Mouse (Mus musculus): ENCODE measurements around the gene 9630041A04Rik.

9630041A04Rik gene

GRCm38 (mm10) chr9:101861596-101862471 is at the start of gene 9630041A04Rik:
9630041A04Rik (plus strand) TSS chr9:101861841.
- no peak for DNase-seq (ENCODE audit: low read depth in 2 of 2, low spot score in 2 of 2)

GRCm38 (mm10) chr9:101823896-101824295 is 37.7 kb upstream of the 9630041A04Rik start:
- DNase-seq (ENCODE audit: low read depth in 2 of 2, low spot score in 2 of 2): no peak

GRCm38 (mm10) chr9:101825626-101826025 is 36.0 kb upstream of the 9630041A04Rik start:
- DNase-seq (ENCODE audit: low read depth in 2 of 2, low spot score in 2 of 2): no peak

- no peak for DNase-seq (ENCODE audit: low read depth in 2 of 2, low spot score in 2 of 2)
Observed at GRCm38 (mm10) chr9:101833619-101834018, 28.0 kb upstream of the 9630041A04Rik start.

GRCm38 (mm10) chr9:101841101-101841500 is 20.5 kb upstream of the 9630041A04Rik start:
- no peak for DNase-seq (ENCODE audit: low read depth in 2 of 2, low spot score in 2 of 2)

GRCm38 (mm10) chr9:101843893-101844292 is 17.7 kb upstream of the 9630041A04Rik start:
- DNase-seq (ENCODE audit: low read depth in 2 of 2, low spot score in 2 of 2): no peak

GRCm38 (mm10) chr9:101845691-101846090 is 15.9 kb upstream of the 9630041A04Rik start:
- DNase-seq (ENCODE audit: low read depth in 2 of 2, low spot score in 2 of 2): no peak

- no peak for DNase-seq (ENCODE audit: low read depth in 2 of 2, low spot score in 2 of 2)
Observed at GRCm38 (mm10) chr9:101862481-101863065, 932 bp downstream of the 9630041A04Rik start.

GRCm38 (mm10) chr9:101863130-101863529 is 1.5 kb downstream of the 9630041A04Rik start:
- DNase-seq (ENCODE audit: low read depth in 2 of 2, low spot score in 2 of 2): no peak

GRCm38 (mm10) chr9:101868593-101868992 is 7.0 kb downstream of the 9630041A04Rik start:
- DNase-seq (ENCODE audit: low read depth in 2 of 2, low spot score in 2 of 2): no peak

GRCm38 (mm10) chr9:101870034-101870433 is 8.4 kb downstream of the 9630041A04Rik start:
- DNase-seq (ENCODE audit: low read depth in 2 of 2, low spot score in 2 of 2): no peak

GRCm38 (mm10) chr9:101875306-101875705 is 13.7 kb downstream of the 9630041A04Rik start:
- DNase-seq (ENCODE audit: low read depth in 2 of 2, low spot score in 2 of 2): no peak

- DNase-seq (ENCODE audit: low read depth in 2 of 2, low spot score in 2 of 2): no peak
Observed at GRCm38 (mm10) chr9:101877109-101877987, 15.7 kb downstream of the 9630041A04Rik start.

GRCm38 (mm10) chr9:101883295-101883694 is 21.7 kb downstream of the 9630041A04Rik start:
- no peak for DNase-seq (ENCODE audit: low read depth in 2 of 2, low spot score in 2 of 2)

- no peak for DNase-seq (ENCODE audit: low read depth in 2 of 2, low spot score in 2 of 2)
Observed at GRCm38 (mm10) chr9:101897851-101898250, 36.2 kb downstream of the 9630041A04Rik start.

- DNase-seq (ENCODE audit: low read depth in 2 of 2, low spot score in 2 of 2): no peak
Observed at GRCm38 (mm10) chr9:101903406-101903805, 41.8 kb downstream of the 9630041A04Rik start.

- no peak for DNase-seq (ENCODE audit: low read depth in 2 of 2, low spot score in 2 of 2)
Observed at GRCm38 (mm10) chr9:101907747-101908255, 46.2 kb downstream of the 9630041A04Rik start.

GRCm38 (mm10) chr9:101908849-101909248 is 47.2 kb downstream of the 9630041A04Rik start:
- DNase-seq (ENCODE audit: low read depth in 2 of 2, low spot score in 2 of 2): no peak

- no peak for DNase-seq (ENCODE audit: low read depth in 2 of 2, low spot score in 2 of 2)
Observed at GRCm38 (mm10) chr9:101909491-101909890, 47.9 kb downstream of the 9630041A04Rik start.

- DNase-seq (ENCODE audit: low read depth in 2 of 2, low spot score in 2 of 2): no peak
Observed at GRCm38 (mm10) chr9:101911176-101911866, 49.7 kb downstream of the 9630041A04Rik start.

GRCm38 (mm10) chr9:101915082-101915481 is 53.4 kb downstream of the 9630041A04Rik start:
- DNase-seq (ENCODE audit: low read depth in 2 of 2, low spot score in 2 of 2): no peak

All from CD8-positive naive resting alpha-beta T cell, adult 2 months (primary cell).